Mouse (Mus musculus) CH12.LX (cell line): ENCODE measurements around the gene Uqcc3.

Source experiments
- CTCF ChIP-seq, 2 experiments: IDR thresholded peaks in 1 of 2; conservative IDR thresholded peaks in 1 of 2; 2 replicates each; pipeline ENCODE4 v1.5.1; 2011 to 2012; ENCODE audit warnings: low read depth in 2 of 2, low read length in 2 of 2, improper control_type of control experiment in 1 of 2, inconsistent platforms in 1 of 2, mild to moderate bottlenecking in 1 of 2, moderate library complexity in 1 of 2
- MEF2A ChIP-seq: IDR thresholded peaks from 2 replicates; pipeline ENCODE4 v1.6.1; 2014; ENCODE audit warnings: low read depth, mild to moderate bottlenecking, inconsistent platforms, low read length, improper control_type of control experiment, borderline replicate concordance
- RAD21 ChIP-seq: IDR thresholded peaks from 2 replicates; pipeline ENCODE4 v1.6.1; 2011; ENCODE audit warnings: low read depth, mild to moderate bottlenecking, low read length, improper control_type of control experiment, moderate library complexity
- ZMIZ1 ChIP-seq: IDR thresholded peaks from 2 replicates; pipeline ENCODE4 v1.6.1; 2012; ENCODE audit warnings: low read depth, mild to moderate bottlenecking, inconsistent platforms, low read length, improper control_type of control experiment

DNA sequence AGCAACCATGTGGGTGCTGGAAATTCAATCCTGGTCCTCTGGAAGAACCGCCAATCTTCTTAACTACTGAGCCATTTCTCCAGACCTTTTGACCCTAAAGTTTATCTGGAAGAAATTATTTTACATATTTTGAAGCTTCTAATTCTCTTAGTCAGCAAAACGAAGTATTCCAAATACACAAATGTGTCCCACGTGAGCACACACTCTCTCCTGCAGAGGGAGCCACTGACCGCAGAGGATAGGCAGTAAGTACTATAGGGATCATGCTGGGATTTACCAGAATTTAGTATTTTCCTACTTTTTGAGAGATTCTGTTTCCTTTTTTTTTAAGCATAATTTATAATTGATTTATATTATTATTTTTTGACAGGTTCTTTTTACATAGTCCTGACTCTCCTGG lies 23.0 kb downstream of the Uqcc3 start:
- no peak for TF ChIP-seq ZMIZ1
- peak; percentile 34 to 73; a peak in 3 of 4 replicates for TF ChIP-seq CTCF (conservative IDR thresholded peaks at IDR 0.05 in 1 of 2, IDR thresholded peaks at IDR 0.05 in 1 of 2; ENCODE audit: low read depth in 2 of 2, low read length in 2 of 2)
- peak; percentile 67 for TF ChIP-seq RAD21
- TF ChIP-seq MEF2A, result no peak
